Mouse (Mus musculus) CH12.LX (cell line): ENCODE data around the gene Tmem265. TPM values are rescaled to one million over a fixed set of nuclear protein-coding genes. Genes with fewer than 3 reads are reported as not detected.

ENCODE experiments used
- DNase-seq: peaks from one replicate; pipeline ENCODE4 v3.0.0-alpha.2; 2013; ENCODE audit errors: extremely low read depth
- H3K27ac ChIP-seq: 2 replicates; pipeline ENCODE4 v1.5.1; 2012; ENCODE audit warnings: low read depth, mild to moderate bottlenecking, control low read depth, moderate library complexity; ENCODE audit not compliant: insufficient read depth
- H3K27me3 ChIP-seq: replicated peaks from 2 replicates; pipeline ENCODE3; 2012; ENCODE audit warnings: inconsistent platforms
- H3K36me3 ChIP-seq, 2 experiments: replicated peaks in 1 of 2; 2 replicates each; pipeline versions ENCODE3 to v1.6.1; 2012; ENCODE audit warnings: inconsistent platforms in 1 of 2, low read length in 1 of 2, mild to moderate bottlenecking in 1 of 2, mixed read lengths in 1 of 2, moderate library complexity in 1 of 2; ENCODE audit not compliant: control insufficient read depth in 1 of 2, insufficient read depth in 1 of 2
- H3K4me1 ChIP-seq, 2 experiments: 2 replicates each; pipeline ENCODE4 v1.6.1; 2012; ENCODE audit warnings: inconsistent platforms in 1 of 2, moderate library complexity in 1 of 2; ENCODE audit not compliant: insufficient read depth in 2 of 2, control insufficient read depth in 1 of 2
- H3K4me2 ChIP-seq: 2 replicates; pipeline ENCODE4 v1.6.1; 2012; ENCODE audit warnings: low read depth, mild to moderate bottlenecking, control low read depth; ENCODE audit not compliant: poor library complexity, insufficient read depth, severe bottlenecking
- H3K4me3 ChIP-seq, 3 experiments: fragments of 150-350 bp in 1 of 3; sonication (generic) in 1 of 3; replicated peaks in 1 of 3; 2 replicates each; pipeline versions ENCODE3 to v1.5.1; 2011 to 2012; ENCODE audit warnings: low read depth in 2 of 3, low read length in 2 of 3, mild to moderate bottlenecking in 2 of 3, moderate library complexity in 2 of 3, control low read depth in 1 of 3, improper control_type of control experiment in 1 of 3, inconsistent platforms in 1 of 3, mixed read lengths in 1 of 3; ENCODE audit not compliant: poor library complexity in 1 of 3
- H3K79me2 ChIP-seq: replicated peaks from 2 replicates; pipeline ENCODE4 v1.6.1; 2012; ENCODE audit warnings: mild to moderate bottlenecking, moderate library complexity; ENCODE audit not compliant: control insufficient read depth, poor library complexity, insufficient read depth, severe bottlenecking; ENCODE audit errors: extremely low read depth
- H3K9ac ChIP-seq: 2 replicates; pipeline ENCODE4 v1.6.1; 2012; ENCODE audit warnings: low read depth, mild to moderate bottlenecking, control low read depth, moderate library complexity; ENCODE audit not compliant: insufficient read depth
- H3K9me3 ChIP-seq: replicated peaks from 2 replicates; pipeline ENCODE3; 2012; ENCODE audit warnings: low read length, inconsistent platforms, mixed read lengths
- ELF1 ChIP-seq: IDR thresholded peaks from 2 replicates; pipeline ENCODE4 v1.6.1; 2014; ENCODE audit warnings: low read depth, mild to moderate bottlenecking, inconsistent platforms, low read length, improper control_type of control experiment
- EP300 ChIP-seq: IDR thresholded peaks from 2 replicates; pipeline ENCODE4 v1.6.1; 2011; ENCODE audit warnings: low read length, improper control_type of control experiment
- GABPA ChIP-seq: IDR thresholded peaks from 2 replicates; pipeline ENCODE4 v1.6.1; 2012; ENCODE audit warnings: low read depth, low read length, improper control_type of control experiment, inconsistent platforms; ENCODE audit not compliant: insufficient replicate concordance
- HCFC1 ChIP-seq: IDR thresholded peaks from 2 replicates; pipeline ENCODE4 v1.6.1; 2012; ENCODE audit warnings: low read depth, mild to moderate bottlenecking, inconsistent platforms, low read length, improper control_type of control experiment
- MAFK ChIP-seq: IDR thresholded peaks from 2 replicates; pipeline ENCODE4 v1.6.1; 2011; ENCODE audit warnings: low read length, improper control_type of control experiment; ENCODE audit not compliant: insufficient replicate concordance
- MAZ ChIP-seq: IDR thresholded peaks from 2 replicates; pipeline ENCODE4 v1.6.1; 2012; ENCODE audit warnings: low read depth, mild to moderate bottlenecking, inconsistent platforms, low read length, improper control_type of control experiment, moderate library complexity
- MXI1 ChIP-seq: IDR thresholded peaks from 2 replicates; pipeline ENCODE4 v1.6.1; 2011; ENCODE audit warnings: mild to moderate bottlenecking, low read depth, low read length, improper control_type of control experiment
- MYC ChIP-seq: IDR thresholded peaks from 2 replicates; pipeline ENCODE4 v1.6.1; 2011; ENCODE audit warnings: low read depth, mild to moderate bottlenecking, improper control_type of control experiment, low read length
- PAX5 ChIP-seq: IDR thresholded peaks from 2 replicates; pipeline ENCODE4 v1.6.1; 2012; ENCODE audit warnings: low read length, inconsistent platforms, mixed read lengths
- SMC3 ChIP-seq: IDR thresholded peaks from 2 replicates; pipeline ENCODE4 v1.6.1; 2011; ENCODE audit warnings: low read depth, low read length, improper control_type of control experiment
- TBP ChIP-seq: conservative IDR thresholded peaks from 2 replicates; pipeline ENCODE4 v1.6.1; 2011; ENCODE audit warnings: low read depth, low read length, improper control_type of control experiment
- TCF12 ChIP-seq: IDR thresholded peaks from 2 replicates; pipeline ENCODE4 v1.6.1; 2014; ENCODE audit warnings: low read depth, mild to moderate bottlenecking, inconsistent platforms, low read length, improper control_type of control experiment
- ZC3H11A ChIP-seq: IDR thresholded peaks from 2 replicates; pipeline ENCODE4 v1.6.1; 2012; ENCODE audit warnings: low read depth, mild to moderate bottlenecking, inconsistent platforms, low read length, improper control_type of control experiment
- ZMIZ1 ChIP-seq: IDR thresholded peaks from 2 replicates; pipeline ENCODE4 v1.6.1; 2012; ENCODE audit warnings: low read depth, mild to moderate bottlenecking, inconsistent platforms, low read length, improper control_type of control experiment
- dilution Hi-C: fragments of 300-500 bp; cut with MboI; formaldehyde crosslinking; loops from 2 replicates; pipeline ENCODE4 v1.14.3; 2020; ENCODE audit warnings: low sequenced_read_pairs; ENCODE audit not compliant: extremely low pct_unique_long_range_greater_than_20kb, extremely low pct_ligation_motif_present
- in situ Hi-C: fragments of 300-500 bp; cut with MboI; formaldehyde crosslinking; loops from 3 replicates; pipeline ENCODE4 v1.14.3; 2019; ENCODE audit warnings: low sequenced_read_pairs, low pct_ligation_motif_present, low pct_unique_long_range_greater_than_20kb, mixed read lengths
- polyA plus RNA-seq: library from polyadenylated mRNA; unstranded; fragments of >175 nt; gene quantifications from 2 replicates; pipeline ENCODE4 v1.2.1, GENCODE M21; 2012; ENCODE audit warnings: low read depth; ENCODE audit not compliant: insufficient read length
- total RNA-seq, 2 experiments: library from RNA; depleted of rRNA; stranded (reverse); fragments of 300-350 nt in 1 of 2; fragments of >200 nt in 1 of 2; gene quantifications; 2 replicates each; pipeline ENCODE4 v1.2.3; 2012 to 2014

Tmem265 gene
- total and polyA plus RNA-seq, 3 experiments, result 0.93 to 2.3 TPM; not detected in 1

- TF ChIP-seq MYC (no peak), TBP (peak; percentile 75; the same call in 1 of the 2 replicates), HCFC1 (no peak), ELF1 (peak; percentile 29; the same call in 1 of the 2 replicates)
- TF ChIP-seq, all 38 proteins: peak for 2
- Histone ChIP-seq H3K9ac (peak overlapping the region; percentile 99), H3K27me3 (no peaks in the 10 kb centered on the region), H3K9me3 (no peaks in the 10 kb centered on the region), H3K4me1 (peaks cover 4 to 25% of the 10 kb centered on the region in 2 experiments), H3K4me2 (peak overlapping the region; percentile 98), H3K27ac (peak overlapping the region; percentile 28; the same call in 1 of the 2 replicates), H3K4me3 (peak overlapping the region; percentile 76 to 100 (median 77)), H3K36me3 (peaks cover 24 to 40% of the 10 kb centered on the region in 2 experiments), H3K79me2 (peaks cover 52% of the 10 kb centered on the region)
- DNase-seq, result no peak
- in situ Hi-C loops, result no loop called here
- dilution Hi-C loops, result no loop called here
Observed at GRCm38 (mm10) chr7:127513016-127513390, 48.2 kb upstream of the Tmem265 start.

GRCm38 (mm10) chr7:127513781-127514180 is 47.4 kb upstream of the Tmem265 start:
- no peaks in the 10 kb centered on the region for H3K9me3 ChIP-seq
- peak overlapping the region; percentile 98 for H3K4me2 ChIP-seq
- no peaks in the 10 kb centered on the region for H3K27me3 ChIP-seq
- dilution Hi-C loops, result no loop called here
- H3K4me1 ChIP-seq, result peaks cover 4 to 25% of the 10 kb centered on the region in 2 experiments
- TF ChIP-seq MXI1, result no peak
- no peak for TF ChIP-seq GABPA
- no peak for TF ChIP-seq TCF12
- TF ChIP-seq HCFC1, result no peak
- TF ChIP-seq MYC, result no peak
- TF ChIP-seq SMC3, result no peak
- no peak for TF ChIP-seq PAX5
- TF ChIP-seq ZMIZ1, result no peak
- no peak for TF ChIP-seq MAFK
- TF ChIP-seq ZC3H11A, result no peak
- no peak for TF ChIP-seq MAZ
- TF ChIP-seq TBP, result no peak
- no peak for TF ChIP-seq EP300
- H3K27ac ChIP-seq, result peak overlapping the region; percentile 42; the same call in 1 of the 2 replicates
- peak overlapping the region; percentile 99 for H3K9ac ChIP-seq
- in situ Hi-C loops, result no loop called here
- H3K79me2 ChIP-seq, result peaks cover 52% of the 10 kb centered on the region
- H3K4me3 ChIP-seq, result peak overlapping the region; percentile 76 to 100 (median 77)
- DNase-seq, result no peak
- H3K36me3 ChIP-seq, result peaks cover 27 to 43% of the 10 kb centered on the region in 2 experiments
